Mouse (Mus musculus): ENCODE data around the gene Gm10842. TPM values are rescaled to one million over a fixed set of nuclear protein-coding genes. Genes with fewer than 3 reads are reported as not detected.
"Not testable (repeated sequence)": the region's sequence is repeated elsewhere in the genome, so short reads cannot be mapped to it uniquely, and the experiment has no call there.

Gm10842 gene
- total RNA-seq (2021): not detected

- no peak for DNase-seq (ENCODE audit: extremely low spot score in 1 of 2, low spot score in 2 of 2)
- intact Hi-C loops (cut with DNase I): no loop called here
Measured at GRCm38 (mm10) chr11:105146593-105146992, at the start of gene Gm10842. Gm10842 (plus strand) TSS chr11:105146893.

GRCm38 (mm10) chr11:105112448-105112847, 34.2 kb upstream of the Gm10842 start:
- DNase-seq (ENCODE audit: extremely low spot score in 1 of 2, low spot score in 2 of 2); intact Hi-C loops (cut with DNase I): not testable (repeated sequence)

- intact Hi-C loops (cut with DNase I): no loop called here
- DNase-seq (ENCODE audit: extremely low spot score in 1 of 2, low spot score in 2 of 2): no peak
Measured at GRCm38 (mm10) chr11:105117814-105118213, 28.9 kb upstream of the Gm10842 start.

GRCm38 (mm10) chr11:105120551-105121061, 26.1 kb upstream of the Gm10842 start:
- intact Hi-C loops (cut with DNase I): loop anchor here (5.0 kb wide), 1 partner anchor 523 kb away; no protein-coding TSS in a partner anchor
- no peak for DNase-seq (ENCODE audit: extremely low spot score in 1 of 2, low spot score in 2 of 2)

GRCm38 (mm10) chr11:105121792-105122191, 24.9 kb upstream of the Gm10842 start:
- DNase-seq (ENCODE audit: extremely low spot score in 1 of 2, low spot score in 2 of 2): not testable (repeated sequence)
- intact Hi-C loops (cut with DNase I): loop anchor here (5.0 kb wide), 1 partner anchor 524 kb away; no protein-coding TSS in a partner anchor

GRCm38 (mm10) chr11:105123986-105124385, 22.7 kb upstream of the Gm10842 start:
- intact Hi-C loops (cut with DNase I): loop anchor here (5.0 kb wide), 1 partner anchor 527 kb away; no protein-coding TSS in a partner anchor
- DNase-seq (ENCODE audit: extremely low spot score in 1 of 2, low spot score in 2 of 2): no peak

- intact Hi-C loops (cut with DNase I): loop anchor here (5.0 kb wide), 1 partner anchor 359 kb away; no protein-coding TSS in a partner anchor
- peak; percentile 78 to 90 for DNase-seq (ENCODE audit: extremely low spot score in 1 of 2, low spot score in 2 of 2)
Measured at GRCm38 (mm10) chr11:105125735-105126519, 20.8 kb upstream of the Gm10842 start, which contains the start of gene Mettl2. Mettl2 (plus strand) TSS chr11:105126425.

GRCm38 (mm10) chr11:105126520-105127029, 20.1 kb upstream of the Gm10842 start:
- intact Hi-C loops (cut with DNase I): loop anchor here (5.0 kb wide), 1 partner anchor 359 kb away; no protein-coding TSS in a partner anchor
- DNase-seq (ENCODE audit: extremely low spot score in 1 of 2, low spot score in 2 of 2): no peak

- DNase-seq (ENCODE audit: extremely low spot score in 1 of 2, low spot score in 2 of 2): no peak
- intact Hi-C loops (cut with DNase I): loop anchor here (5.0 kb wide), 1 partner anchor 613 kb away; no protein-coding TSS in a partner anchor
Measured at GRCm38 (mm10) chr11:105135692-105136091, 11.0 kb upstream of the Gm10842 start.

- intact Hi-C loops (cut with DNase I): loop anchor here (5.0 kb wide), 1 partner anchor 615 kb away; no protein-coding TSS in a partner anchor
Measured at GRCm38 (mm10) chr11:105137255-105137654, 9.4 kb upstream of the Gm10842 start.

GRCm38 (mm10) chr11:105140512-105140911, 6.2 kb upstream of the Gm10842 start:
- intact Hi-C loops (cut with DNase I); DNase-seq (ENCODE audit: extremely low spot score in 1 of 2, low spot score in 2 of 2): not testable (repeated sequence)

More at GRCm38 (mm10) chr11:105137255-105137654, 9.4 kb upstream of the Gm10842 start:
- not testable (repeated sequence) for DNase-seq (ENCODE audit: extremely low spot score in 1 of 2, low spot score in 2 of 2)

GRCm38 (mm10) chr11:105141115-105141514, 5.6 kb upstream of the Gm10842 start:
- intact Hi-C loops (cut with DNase I): no loop called here
- no peak for DNase-seq (ENCODE audit: extremely low spot score in 1 of 2, low spot score in 2 of 2)

- intact Hi-C loops (cut with DNase I): no loop called here
- no peak for DNase-seq (ENCODE audit: extremely low spot score in 1 of 2, low spot score in 2 of 2)
Measured at GRCm38 (mm10) chr11:105143564-105143963, 3.1 kb upstream of the Gm10842 start.

- no peak for DNase-seq (ENCODE audit: extremely low spot score in 1 of 2, low spot score in 2 of 2)
- intact Hi-C loops (cut with DNase I): no loop called here
Measured at GRCm38 (mm10) chr11:105144084-105144483, 2.6 kb upstream of the Gm10842 start.

GRCm38 (mm10) chr11:105144508-105145210, 2.0 kb upstream of the Gm10842 start:
- no peak for DNase-seq (ENCODE audit: extremely low spot score in 1 of 2, low spot score in 2 of 2)
- intact Hi-C loops (cut with DNase I): no loop called here

- intact Hi-C loops (cut with DNase I): no loop called here
- no peak for DNase-seq (ENCODE audit: extremely low spot score in 1 of 2, low spot score in 2 of 2)
Measured at GRCm38 (mm10) chr11:105145211-105145610, 1.5 kb upstream of the Gm10842 start.

GRCm38 (mm10) chr11:105149353-105149752, 2.7 kb downstream of the Gm10842 start:
- DNase-seq (ENCODE audit: extremely low spot score in 1 of 2, low spot score in 2 of 2): no peak
- intact Hi-C loops (cut with DNase I): no loop called here

GRCm38 (mm10) chr11:105149766-105150165, 3.1 kb downstream of the Gm10842 start:
- DNase-seq (ENCODE audit: extremely low spot score in 1 of 2, low spot score in 2 of 2): no peak
- intact Hi-C loops (cut with DNase I): no loop called here

GRCm38 (mm10) chr11:105150691-105151090, 4.0 kb downstream of the Gm10842 start:
- no peak for DNase-seq (ENCODE audit: extremely low spot score in 1 of 2, low spot score in 2 of 2)
- intact Hi-C loops (cut with DNase I): no loop called here

Measured in left cerebral cortex, postnatal 10 days (tissue).